Mouse (Mus musculus): ENCODE measurements around the gene Gm10135. TPM values are rescaled to one million over a fixed set of nuclear protein-coding genes. Genes with fewer than 3 reads are reported as not detected.
"Not testable (repeated sequence)": the region's sequence is repeated elsewhere in the genome, so short reads cannot be mapped to it uniquely, and the experiment has no call there.

Gm10135 gene
- polyA plus RNA-seq, 1 experiment from 2014 or later = not detected

DNA sequence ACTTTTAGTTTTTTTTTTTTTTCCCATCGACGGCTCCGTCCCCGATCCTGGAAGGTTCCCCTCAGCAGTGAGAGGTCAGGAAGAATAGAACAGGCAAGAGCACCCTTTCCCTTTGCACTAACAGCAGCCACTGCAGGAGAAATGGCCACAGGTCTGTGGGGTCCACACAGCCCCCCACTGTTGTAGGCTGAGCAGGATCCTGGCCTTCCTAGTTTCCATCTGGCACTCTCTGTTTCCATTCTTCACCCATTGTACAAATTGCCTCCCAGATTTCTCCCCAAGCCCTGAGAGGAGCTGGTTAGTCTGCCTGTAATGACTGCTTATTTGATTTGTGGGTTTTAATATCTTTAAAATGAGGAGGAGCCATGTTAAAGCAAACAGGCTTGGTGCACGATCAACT is 29.5 kb upstream of the Gm10135 start:
- H3K27ac ChIP-seq (ENCODE audit: low read length) = no peak overlapping the region
- WGBS = 75% methylated on average over 5 of the region's 5 CpGs
- H3K4me3 ChIP-seq (ENCODE audit: low read length) = no peak overlapping the region
- H3K4me1 ChIP-seq (replicated peaks; ENCODE audit: control insufficient read depth, insufficient read depth, low read length) = no peaks in the 10 kb centered on the region; the same call in 1 of the 2 replicates
- no peak for ATAC-seq (ENCODE audit: low read depth)
- H3K36me3 ChIP-seq (ENCODE audit: control insufficient read depth, insufficient read depth, low read length) = no peaks in the 10 kb centered on the region
- H3K4me2 ChIP-seq (ENCODE audit: low read depth, low read length) = no peak overlapping the region
- no peaks in the 10 kb centered on the region for H3K9me3 ChIP-seq (ENCODE audit: control insufficient read depth, low read length)
- H3K9ac ChIP-seq (ENCODE audit: low read length) = no peak overlapping the region
- peaks cover 28% of the 10 kb centered on the region for H3K27me3 ChIP-seq (ENCODE audit: control insufficient read depth, insufficient read depth, low read depth, low read length)

DNA sequence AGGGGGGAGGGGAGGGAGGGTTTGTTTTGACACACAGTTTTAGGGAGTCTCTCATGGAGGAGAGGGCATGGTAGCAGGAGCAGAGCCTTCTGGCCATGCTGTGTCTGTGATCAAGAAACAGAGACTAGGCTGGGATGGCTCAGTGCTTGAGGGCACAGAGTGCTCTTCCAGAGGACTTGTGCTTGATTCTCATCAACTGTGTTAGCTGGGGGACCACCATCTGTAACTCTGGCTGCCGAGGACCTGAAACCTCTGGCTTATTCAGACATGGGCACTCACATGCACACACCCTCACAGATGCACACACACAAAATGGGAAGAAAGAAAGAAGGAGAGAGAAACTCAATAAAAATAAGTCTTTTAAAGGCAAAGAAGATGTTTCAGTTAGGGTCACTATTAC is 24.0 kb upstream of the Gm10135 start:
- 70% methylated on average over 1 of the region's 1 CpGs for WGBS
- ATAC-seq (ENCODE audit: low read depth) = not testable (repeated sequence)

DNA sequence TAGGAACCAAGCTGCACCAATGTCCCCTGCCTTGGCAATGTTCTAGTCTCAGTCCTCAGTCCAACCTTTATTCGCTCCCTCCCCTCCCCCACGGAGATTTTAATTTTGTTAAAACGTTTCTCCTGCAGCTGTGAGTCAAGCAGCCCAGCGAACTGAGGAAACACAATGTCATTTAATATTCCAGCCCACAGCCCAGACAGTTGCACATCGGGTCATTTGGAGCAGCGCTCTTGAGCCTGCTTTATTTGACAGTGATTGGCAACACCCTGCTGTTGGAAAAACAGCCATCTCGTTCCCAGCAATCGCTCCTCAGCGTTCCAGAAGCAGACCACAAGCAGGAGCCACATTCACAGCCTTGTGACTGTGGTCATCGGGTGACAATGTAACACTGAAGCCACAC is 20.9 kb upstream of the Gm10135 start:
- Histone ChIP-seq H3K9ac (ENCODE audit: low read length) (no peak overlapping the region), H3K36me3 (ENCODE audit: control insufficient read depth, insufficient read depth, low read length) (no peaks in the 10 kb centered on the region), H3K4me2 (ENCODE audit: low read depth, low read length) (no peak overlapping the region), H3K4me3 (ENCODE audit: low read length) (no peak overlapping the region), H3K27ac (ENCODE audit: low read length) (no peak overlapping the region), H3K4me1 (replicated peaks; ENCODE audit: control insufficient read depth, insufficient read depth, low read length) (no peaks in the 10 kb centered on the region), H3K27me3 (ENCODE audit: control insufficient read depth, insufficient read depth, low read depth, low read length) (no peaks in the 10 kb centered on the region), H3K9me3 (ENCODE audit: control insufficient read depth, low read length) (no peaks in the 10 kb centered on the region)
- WGBS = 41% methylated on average over 10 of the region's 10 CpGs
- ATAC-seq (ENCODE audit: low read depth) = no peak

More for the DNA sequence above, 24.0 kb upstream of the Gm10135 start:
- H3K4me1 ChIP-seq (replicated peaks; ENCODE audit: control insufficient read depth, insufficient read depth, low read length); H3K27ac ChIP-seq (ENCODE audit: low read length); H3K4me3 ChIP-seq (ENCODE audit: low read length); H3K4me2 ChIP-seq (ENCODE audit: low read depth, low read length); H3K9ac ChIP-seq (ENCODE audit: low read length); H3K36me3 ChIP-seq (ENCODE audit: control insufficient read depth, insufficient read depth, low read length); H3K27me3 ChIP-seq (ENCODE audit: control insufficient read depth, insufficient read depth, low read depth, low read length); H3K9me3 ChIP-seq (ENCODE audit: control insufficient read depth, low read length): not testable (repeated sequence)

DNA sequence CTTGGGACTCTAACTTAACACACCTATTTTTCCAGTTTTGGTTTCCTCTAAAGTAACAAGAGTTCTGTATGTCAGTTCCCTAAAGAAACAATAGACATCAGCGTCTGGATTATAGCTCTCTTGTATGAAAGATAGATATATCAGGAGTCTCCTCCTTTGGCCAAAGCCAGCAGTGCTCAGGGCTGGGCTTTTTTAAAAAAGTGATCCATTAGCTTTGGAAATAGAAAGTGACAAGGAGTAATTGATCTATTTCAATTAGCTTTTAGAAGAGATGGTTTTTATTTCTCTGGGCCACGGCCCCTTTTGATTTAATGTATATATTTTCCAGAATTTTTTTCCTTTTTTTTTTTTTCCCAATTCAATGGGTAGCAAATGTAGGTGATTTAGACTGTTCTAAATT is 20.4 kb upstream of the Gm10135 start:
- ATAC-seq (ENCODE audit: low read depth) = no peak
- Histone ChIP-seq H3K4me2 (ENCODE audit: low read depth, low read length) (no peak overlapping the region), H3K9ac (ENCODE audit: low read length) (no peak overlapping the region), H3K27ac (ENCODE audit: low read length) (no peak overlapping the region), H3K9me3 (ENCODE audit: control insufficient read depth, low read length) (no peaks in the 10 kb centered on the region), H3K4me3 (ENCODE audit: low read length) (no peak overlapping the region), H3K4me1 (replicated peaks; ENCODE audit: control insufficient read depth, insufficient read depth, low read length) (no peaks in the 10 kb centered on the region), H3K27me3 (ENCODE audit: control insufficient read depth, insufficient read depth, low read depth, low read length) (no peaks in the 10 kb centered on the region), H3K36me3 (ENCODE audit: control insufficient read depth, insufficient read depth, low read length) (no peaks in the 10 kb centered on the region)
- 72% methylated on average over 2 of the region's 2 CpGs for WGBS

DNA sequence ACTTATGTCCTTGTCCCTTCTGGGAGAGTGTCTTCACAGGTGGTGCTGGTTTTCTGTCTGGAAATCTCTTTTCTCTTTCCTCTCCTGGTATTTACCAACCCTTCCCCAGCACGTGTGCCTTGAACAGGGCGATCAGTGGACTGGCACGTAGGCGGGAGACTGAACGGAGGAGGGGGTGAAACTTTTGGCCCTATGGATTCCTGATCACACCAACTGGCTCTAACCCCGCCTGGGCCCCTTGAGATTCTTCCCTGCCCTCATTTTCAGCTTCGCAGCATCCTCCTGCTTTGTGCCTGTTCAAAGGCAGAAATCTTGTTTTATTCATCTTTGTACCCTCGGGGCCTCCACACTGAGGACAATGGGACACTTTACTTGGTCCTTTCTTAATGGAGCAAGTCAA is 19.9 kb upstream of the Gm10135 start:
- no peaks in the 10 kb centered on the region for H3K4me1 ChIP-seq (replicated peaks; ENCODE audit: control insufficient read depth, insufficient read depth, low read length)
- 71% methylated on average over 8 of the region's 8 CpGs for WGBS
- H3K4me2 ChIP-seq (ENCODE audit: low read depth, low read length) = no peak overlapping the region
- H3K9me3 ChIP-seq (ENCODE audit: control insufficient read depth, low read length) = no peaks in the 10 kb centered on the region
- no peaks in the 10 kb centered on the region for H3K27me3 ChIP-seq (ENCODE audit: control insufficient read depth, insufficient read depth, low read depth, low read length)
- no peak overlapping the region for H3K4me3 ChIP-seq (ENCODE audit: low read length)
- no peaks in the 10 kb centered on the region for H3K36me3 ChIP-seq (ENCODE audit: control insufficient read depth, insufficient read depth, low read length)
- H3K27ac ChIP-seq (ENCODE audit: low read length) = no peak overlapping the region
- ATAC-seq (ENCODE audit: low read depth) = no peak
- H3K9ac ChIP-seq (ENCODE audit: low read length) = no peak overlapping the region

DNA sequence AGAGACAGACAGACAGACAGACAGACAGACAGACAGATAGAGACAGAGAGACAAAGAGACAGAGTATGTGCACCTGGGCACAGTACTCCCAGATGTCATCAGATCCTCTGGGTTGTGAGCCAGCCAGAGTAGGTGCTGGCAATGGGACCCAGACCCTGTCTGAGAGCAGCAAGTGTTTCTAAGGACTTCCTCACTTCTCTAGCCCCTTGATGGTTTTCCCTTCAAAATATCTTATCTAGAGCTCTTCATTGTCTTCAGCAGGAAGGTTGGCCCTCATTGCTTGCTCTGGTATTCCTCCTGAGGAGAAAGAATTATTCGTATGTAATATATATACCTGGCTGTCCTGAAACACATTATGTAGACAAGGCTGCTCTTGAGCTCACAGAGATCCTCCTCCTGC is 18.0 kb upstream of the Gm10135 start:
- no peak for ATAC-seq (ENCODE audit: low read depth)
- Histone ChIP-seq H3K9ac (ENCODE audit: low read length) (no peak overlapping the region), H3K4me3 (ENCODE audit: low read length) (no peak overlapping the region), H3K9me3 (ENCODE audit: control insufficient read depth, low read length) (no peaks in the 10 kb centered on the region), H3K27me3 (ENCODE audit: control insufficient read depth, insufficient read depth, low read depth, low read length) (no peaks in the 10 kb centered on the region), H3K36me3 (ENCODE audit: control insufficient read depth, insufficient read depth, low read length) (no peaks in the 10 kb centered on the region), H3K27ac (ENCODE audit: low read length) (no peak overlapping the region), H3K4me1 (replicated peaks; ENCODE audit: control insufficient read depth, insufficient read depth, low read length) (no peaks in the 10 kb centered on the region), H3K4me2 (ENCODE audit: low read depth, low read length) (no peak overlapping the region)
- WGBS = 79% methylated on average over 1 of the region's 1 CpGs

DNA sequence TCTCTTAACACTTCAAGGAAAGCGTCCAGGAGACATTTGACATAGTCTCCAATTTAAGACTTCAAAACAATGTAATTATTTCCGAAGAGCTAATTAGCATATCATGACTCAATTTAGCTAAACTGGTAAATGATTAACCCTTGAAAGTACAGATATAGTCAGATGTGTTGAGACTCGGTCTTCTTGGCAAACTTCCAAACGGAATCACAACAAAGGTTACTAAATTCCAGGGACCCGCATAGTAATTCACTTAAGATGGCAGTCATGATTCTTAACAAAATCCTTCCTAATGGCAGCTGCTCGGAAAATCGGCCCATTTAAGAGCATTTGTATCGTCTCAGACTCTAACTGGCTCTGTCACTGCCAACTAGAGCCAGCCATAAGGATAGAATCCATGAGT is 15.3 kb upstream of the Gm10135 start:
- no peak for ATAC-seq (ENCODE audit: low read depth)
- H3K36me3 ChIP-seq (ENCODE audit: control insufficient read depth, insufficient read depth, low read length) = no peaks in the 10 kb centered on the region
- no peaks in the 10 kb centered on the region for H3K9me3 ChIP-seq (ENCODE audit: control insufficient read depth, low read length)
- H3K27ac ChIP-seq (ENCODE audit: low read length) = no peak overlapping the region
- H3K9ac ChIP-seq (ENCODE audit: low read length) = no peak overlapping the region
- no peaks in the 10 kb centered on the region for H3K27me3 ChIP-seq (ENCODE audit: control insufficient read depth, insufficient read depth, low read depth, low read length)
- 61% methylated on average over 8 of the region's 8 CpGs for WGBS
- H3K4me1 ChIP-seq (replicated peaks; ENCODE audit: control insufficient read depth, insufficient read depth, low read length) = no peaks in the 10 kb centered on the region
- no peak overlapping the region for H3K4me3 ChIP-seq (ENCODE audit: low read length)
- H3K4me2 ChIP-seq (ENCODE audit: low read depth, low read length) = no peak overlapping the region

DNA sequence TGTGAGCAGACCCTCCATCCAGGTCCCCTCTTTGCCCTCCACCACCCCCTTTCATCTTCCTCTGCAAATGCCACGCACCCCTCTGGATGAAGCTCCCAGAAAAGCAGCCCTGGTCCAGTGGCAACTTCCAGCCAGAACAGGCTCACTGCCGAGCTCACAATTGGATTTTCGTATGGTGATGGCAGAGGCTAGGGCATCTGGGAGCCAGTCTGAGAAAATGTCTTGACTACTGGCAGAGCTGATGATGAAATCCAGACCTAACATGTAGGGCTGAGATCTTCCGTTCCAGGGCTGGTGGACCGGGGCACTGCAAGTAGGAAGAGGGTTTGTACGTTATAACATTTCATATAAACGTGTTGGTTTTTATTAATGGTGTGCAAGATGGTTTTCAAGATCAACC is 13.3 kb upstream of the Gm10135 start:
- WGBS = 81% methylated on average over 7 of the region's 7 CpGs
- Histone ChIP-seq H3K27ac (ENCODE audit: low read length) (no peak overlapping the region), H3K4me3 (ENCODE audit: low read length) (no peak overlapping the region), H3K9ac (ENCODE audit: low read length) (no peak overlapping the region), H3K27me3 (ENCODE audit: control insufficient read depth, insufficient read depth, low read depth, low read length) (no peaks in the 10 kb centered on the region), H3K36me3 (ENCODE audit: control insufficient read depth, insufficient read depth, low read length) (no peaks in the 10 kb centered on the region), H3K4me2 (ENCODE audit: low read depth, low read length) (no peak overlapping the region), H3K4me1 (replicated peaks; ENCODE audit: control insufficient read depth, insufficient read depth, low read length) (no peaks in the 10 kb centered on the region), H3K9me3 (ENCODE audit: control insufficient read depth, low read length) (no peaks in the 10 kb centered on the region)
- ATAC-seq (ENCODE audit: low read depth) = no peak

DNA sequence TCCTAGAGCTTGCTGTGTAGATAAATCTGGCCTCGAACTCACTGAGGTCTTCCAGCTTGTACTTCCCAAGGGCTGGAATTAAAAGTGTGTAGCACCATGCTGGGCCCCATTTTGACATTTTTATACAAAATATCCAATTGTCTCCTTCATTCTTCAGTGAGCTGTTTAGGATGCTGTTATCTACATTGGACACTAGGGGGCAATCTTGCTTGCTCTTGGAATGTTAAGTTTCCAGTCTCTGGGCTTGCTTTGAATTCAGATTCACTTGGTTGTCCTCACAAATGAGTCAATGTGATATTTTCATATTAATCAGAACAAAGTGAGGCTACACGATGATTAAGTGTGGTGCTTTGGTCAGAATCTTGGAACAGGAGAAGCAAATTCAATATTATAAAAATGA is 9.6 kb upstream of the Gm10135 start:
- Histone ChIP-seq H3K27me3 (ENCODE audit: control insufficient read depth, insufficient read depth, low read depth, low read length) (no peaks in the 10 kb centered on the region), H3K4me1 (replicated peaks; ENCODE audit: control insufficient read depth, insufficient read depth, low read length) (no peaks in the 10 kb centered on the region), H3K36me3 (ENCODE audit: control insufficient read depth, insufficient read depth, low read length) (peaks cover 11% of the 10 kb centered on the region), H3K4me3 (ENCODE audit: low read length) (no peak overlapping the region), H3K27ac (ENCODE audit: low read length) (no peak overlapping the region), H3K9me3 (ENCODE audit: control insufficient read depth, low read length) (no peaks in the 10 kb centered on the region), H3K9ac (ENCODE audit: low read length) (no peak overlapping the region), H3K4me2 (ENCODE audit: low read depth, low read length) (no peak overlapping the region)
- no peak for ATAC-seq (ENCODE audit: low read depth)
- WGBS = 7% methylated on average over 2 of the region's 2 CpGs

DNA sequence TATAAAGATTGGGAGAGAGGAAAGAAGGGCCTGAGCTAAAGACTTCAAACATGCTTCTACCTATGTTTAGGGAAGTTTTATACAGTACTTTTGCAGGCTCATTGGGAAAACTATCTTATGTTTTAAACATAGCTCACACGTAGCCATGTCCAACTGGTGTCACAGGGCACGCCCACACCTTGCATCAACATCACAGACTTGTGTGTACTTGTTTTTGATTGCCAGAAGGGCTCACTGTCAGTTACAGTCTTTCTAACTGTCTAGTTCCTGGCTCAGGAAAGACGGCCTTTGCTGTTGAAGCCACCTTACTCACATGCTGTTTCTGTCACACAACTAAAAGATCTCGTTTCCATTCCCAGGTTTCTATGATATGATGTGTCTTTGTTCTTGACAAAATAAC is 2.0 kb upstream of the Gm10135 start:
- Histone ChIP-seq H3K9me3 (ENCODE audit: control insufficient read depth, low read length) (no peaks in the 10 kb centered on the region), H3K27me3 (ENCODE audit: control insufficient read depth, insufficient read depth, low read depth, low read length) (no peaks in the 10 kb centered on the region), H3K4me3 (ENCODE audit: low read length) (no peak overlapping the region), H3K4me2 (ENCODE audit: low read depth, low read length) (no peak overlapping the region), H3K36me3 (ENCODE audit: control insufficient read depth, insufficient read depth, low read length) (peaks cover 19% of the 10 kb centered on the region), H3K27ac (ENCODE audit: low read length) (no peak overlapping the region), H3K4me1 (replicated peaks; ENCODE audit: control insufficient read depth, insufficient read depth, low read length) (no peaks in the 10 kb centered on the region), H3K9ac (ENCODE audit: low read length) (no peak overlapping the region)
- 85% methylated on average over 4 of the region's 4 CpGs for WGBS
- ATAC-seq (ENCODE audit: low read depth) = no peak
